8 mouse cellular contexts compared by ENCODE assay signal in the genomic region with DNA sequence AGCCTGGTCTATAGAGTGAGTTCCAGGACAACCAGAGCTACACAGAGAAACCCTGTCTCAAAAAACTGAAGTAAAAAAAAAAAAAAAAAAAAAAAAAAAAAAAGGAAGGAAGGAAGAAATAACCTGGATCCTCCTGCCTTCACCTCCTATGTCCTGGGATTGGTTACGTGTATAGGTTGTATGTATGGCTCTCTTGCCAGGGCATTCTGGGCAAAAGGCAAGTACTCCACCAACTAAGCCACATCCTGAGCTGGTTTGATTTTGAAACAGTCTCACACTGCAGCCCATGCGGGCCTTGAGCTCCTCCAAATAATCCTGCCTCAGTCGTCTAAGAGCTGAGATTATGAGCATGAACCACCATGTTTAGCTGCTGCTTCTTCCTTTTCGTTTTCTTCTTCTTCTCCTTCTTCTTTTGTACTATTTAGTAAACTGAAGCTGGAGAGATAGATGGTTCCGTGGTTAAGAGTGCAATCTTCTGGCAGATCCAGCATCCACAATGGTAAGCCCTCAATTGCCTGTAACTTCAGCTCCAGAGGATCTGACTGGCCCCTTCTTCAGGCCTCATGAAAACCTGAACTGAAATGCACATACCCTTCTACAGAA. TPM values are rescaled to one million over a fixed set of nuclear protein-coding genes. Genes with fewer than 3 reads are reported as not detected.
A peak's percentile ranks its signal among the peaks of the same experiment; 100 is the strongest.
DNase-seq lines count a peak whose midpoint lies in the region; ATAC-seq and TF ChIP-seq lines count a peak whose summit lies in the region.

No protein-coding gene starts in this region.

- H3K4me1 ChIP-seq in kidney, embryonic 16.5 days (ENCODE audit: insufficient read depth, low read length): peaks cover 31% of the 10 kb centered on the region
- H3K4me1 ChIP-seq in hindbrain, embryonic 16.5 days (ENCODE audit: control insufficient read depth, insufficient read depth, low read depth, low read length): peaks cover 25% of the 10 kb centered on the region

- H3K27me3 ChIP-seq in kidney, embryonic 16.5 days (ENCODE audit: insufficient read depth, low read length): peaks cover 3% of the 10 kb centered on the region; the same call in 1 of the 2 replicates
- no peaks in the 10 kb centered on the region for H3K27me3 ChIP-seq in hindbrain, embryonic 16.5 days (replicated peaks; ENCODE audit: control insufficient read depth, insufficient read depth, low read length)
- peaks cover 8% of the 10 kb centered on the region for H3K27me3 ChIP-seq in myocyte (ENCODE audit: control insufficient read depth, insufficient read depth, insufficient read length)

- H3K36me3 ChIP-seq in kidney, embryonic 16.5 days (ENCODE audit: insufficient read depth, low read length): peaks cover 16% of the 10 kb centered on the region
- peaks cover 5% of the 10 kb centered on the region; the same call in 1 of the 2 replicates for H3K36me3 ChIP-seq in hindbrain, embryonic 16.5 days (ENCODE audit: control insufficient read depth, insufficient read depth, low read length)
- peaks cover 15% of the 10 kb centered on the region for H3K36me3 ChIP-seq in myocyte (ENCODE audit: control insufficient read depth, insufficient read depth)

- TF ChIP-seq POLR2A in myocyte (IDR thresholded peaks at IDR 0.05; ENCODE audit: insufficient read length, low read depth): no peak

- DNase-seq in kidney, adult 8-10 months: no peak
- DNase-seq in adipocyte (ENCODE audit: low spot score): peak; percentile 24
- no peak for DNase-seq in kidney, adult 9 months
- DNase-seq in layer of hippocampus, postnatal 25 days (ENCODE audit: extremely low spot score in 1 of 2, low spot score in 1 of 2): no peak
- DNase-seq in spleen, adult 18-20 months: no peak

- peak overlapping the region; percentile 98; the same call in 1 of the 2 replicates for H3K27ac ChIP-seq in kidney, embryonic 16.5 days (ENCODE audit: low read length)
- no peak overlapping the region; the same call in 1 of the 2 replicates for H3K27ac ChIP-seq in hindbrain, embryonic 16.5 days (ENCODE audit: low read depth, low read length)

- H3K4me2 ChIP-seq in kidney, embryonic 16.5 days (replicated peaks; ENCODE audit: low read depth, low read length): peak overlapping the region; percentile 65
- H3K4me2 ChIP-seq in hindbrain, embryonic 16.5 days (ENCODE audit: low read length): peak overlapping the region; percentile 86
- peak overlapping the region; percentile 77 for H3K4me2 ChIP-seq in myocyte (ENCODE audit: low read depth)

- peak overlapping the region; percentile 96 for H3K9ac ChIP-seq in kidney, embryonic 16.5 days (replicated peaks; ENCODE audit: low read length)
- H3K9ac ChIP-seq in hindbrain, embryonic 16.5 days (ENCODE audit: low read depth, low read length): peak overlapping the region; percentile 96

- H3K4me3 ChIP-seq in kidney, embryonic 16.5 days (ENCODE audit: low read length): peak overlapping the region; percentile 91
- peak overlapping the region; percentile 95; the same call in 1 of the 2 replicates for H3K4me3 ChIP-seq in hindbrain, embryonic 16.5 days (ENCODE audit: low read length)
- H3K4me3 ChIP-seq in myocyte: peak overlapping the region; percentile 71

- no peaks in the 10 kb centered on the region for H3K9me3 ChIP-seq in kidney, embryonic 16.5 days (ENCODE audit: low read length)
- no peaks in the 10 kb centered on the region for H3K9me3 ChIP-seq in hindbrain, embryonic 16.5 days (ENCODE audit: control insufficient read depth, low read length)

- ATAC-seq in kidney, embryonic 16.5 days (ENCODE audit: low FRiP score, low TSS enrichment): no peak
- no peak for ATAC-seq in hindbrain, embryonic 16.5 days

- no peak overlapping the region for H3ac ChIP-seq in myocyte (ENCODE audit: control insufficient read depth, insufficient read length)

- H3K79me2 ChIP-seq in myocyte (ENCODE audit: control insufficient read depth, insufficient read depth): peaks cover 21% of the 10 kb centered on the region

- 70% methylated on average over 5 of the region's 5 CpGs for WGBS in kidney, embryonic 16.5 days
- WGBS in hindbrain, embryonic 16.5 days: 76% methylated on average over 5 of the region's 5 CpGs

TF ChIP-seq in myocyte, 11 proteins besides CTCF, POLR2A, EP300 and RAD21:
- TF ChIP-seq SRF (IDR thresholded peaks at IDR 0.05; ENCODE audit: control insufficient read depth, insufficient read length, low read depth) (no peak), E2F4 (IDR thresholded peaks at IDR 0.05; ENCODE audit: insufficient read depth) (no peak), REST (IDR thresholded peaks at IDR 0.05; ENCODE audit: insufficient read depth, insufficient read length) (no peak), POLR2AphosphoS2 (IDR thresholded peaks at IDR 0.05; ENCODE audit: insufficient read length, low read depth) (no peak), MYOG (IDR thresholded peaks at IDR 0.05; ENCODE audit: control insufficient read depth in 1 of 3, insufficient read depth in 1 of 3, insufficient read length in 2 of 3, low read depth in 2 of 3) (no peak), CEBPB (IDR thresholded peaks at IDR 0.05; ENCODE audit: insufficient read depth, poor library complexity, severe bottlenecking) (no peak), TCF3 (IDR thresholded peaks at IDR 0.05; ENCODE audit: insufficient read length, low read depth) (no peak), MYOD1 (IDR thresholded peaks at IDR 0.05; ENCODE audit: control insufficient read depth in 1 of 3, insufficient read length in 2 of 3, low read depth in 2 of 3) (no peak), TCF12 (IDR thresholded peaks at IDR 0.05; ENCODE audit: insufficient read depth, poor library complexity, severe bottlenecking) (no peak), MAX (IDR thresholded peaks at IDR 0.05; ENCODE audit: low read depth) (no peak), USF1 (IDR thresholded peaks at IDR 0.05; ENCODE audit: low read depth) (no peak)

RNA-seq across cellular contexts. Expression of gene Clk2, which starts 0.9 kb away (rescaled TPM):
- 29.1 and 30.6 TPM in 2 replicates for polyA plus RNA-seq in kidney, embryonic 16.5 days (2015; fragmentation: Nextera tagmentation; extraction: Ambion mirVana)
- 17.3 and 18.8 TPM in 2 replicates for polyA plus RNA-seq in hindbrain, embryonic 16.5 days (2015; fragmentation: Nextera tagmentation; extraction: Ambion mirVana)
- 22.2 TPM for polyA plus RNA-seq in myocyte (2012; fragmentation: generic; extraction: Trizol)
- total RNA-seq in layer of hippocampus, postnatal 25 days (2021): 10 to 100 TPM; 39.0 to 46.7 TPM

RNA-seq across cellular contexts. Expression of gene Hcn3, which starts 3.7 kb away (rescaled TPM):
- 1.8 and 2.0 TPM in 2 replicates for polyA plus RNA-seq in kidney, embryonic 16.5 days (2015; fragmentation: Nextera tagmentation; extraction: Ambion mirVana)
- 58.1 and 58.4 TPM in 2 replicates for polyA plus RNA-seq in hindbrain, embryonic 16.5 days (2015; fragmentation: Nextera tagmentation; extraction: Ambion mirVana)
- 0.10 TPM for polyA plus RNA-seq in myocyte (2012; fragmentation: generic; extraction: Trizol)
- total RNA-seq in layer of hippocampus, postnatal 25 days (2021): 10 to 100 TPM; 10.7 to 16.7 TPM

RNA-seq across cellular contexts. Expression of gene Scamp3, which starts 13.5 kb away (rescaled TPM):
- 140 TPM in 2 replicates for polyA plus RNA-seq in kidney, embryonic 16.5 days (2015; fragmentation: Nextera tagmentation; extraction: Ambion mirVana)
- polyA plus RNA-seq in hindbrain, embryonic 16.5 days (2015; fragmentation: Nextera tagmentation; extraction: Ambion mirVana): 166 and 172 TPM in 2 replicates
- polyA plus RNA-seq in myocyte (2012; fragmentation: generic; extraction: Trizol): 127 TPM
- 10 to 100 TPM; 67.8 to 73.3 TPM for total RNA-seq in layer of hippocampus, postnatal 25 days (2021)

RNA-seq across cellular contexts. Expression of gene Fam189b, which starts 19.2 kb away (rescaled TPM):
- polyA plus RNA-seq in kidney, embryonic 16.5 days (2015; fragmentation: Nextera tagmentation; extraction: Ambion mirVana): 43.6 and 51.2 TPM in 2 replicates
- 35.4 and 40.8 TPM in 2 replicates for polyA plus RNA-seq in hindbrain, embryonic 16.5 days (2015; fragmentation: Nextera tagmentation; extraction: Ambion mirVana)
- polyA plus RNA-seq in myocyte (2012; fragmentation: generic; extraction: Trizol): 15.0 TPM
- 10 to 100 TPM; 57.1 to 61.7 TPM for total RNA-seq in layer of hippocampus, postnatal 25 days (2021)

RNA-seq across cellular contexts. Expression of gene Pklr, which starts 27.8 kb away (rescaled TPM):
- polyA plus RNA-seq in kidney, embryonic 16.5 days (2015; fragmentation: Nextera tagmentation; extraction: Ambion mirVana): 4.7 and 5.0 TPM in 2 replicates
- polyA plus RNA-seq in hindbrain, embryonic 16.5 days (2015; fragmentation: Nextera tagmentation; extraction: Ambion mirVana): 0.10 and 0.11 TPM in 2 replicates
- not detected for polyA plus RNA-seq in myocyte (2012; fragmentation: generic; extraction: Trizol)
- not detected for total RNA-seq in layer of hippocampus, postnatal 25 days (2021)

Comparison
In these comparisons a context has a peak if more than half of its experiments do, and no peak if none do; other contexts are left out.
1. RNA of gene Hcn3, which starts 3.7 kb away (polyA plus RNA-seq): 58.1 to 58.4 TPM in hindbrain, embryonic 16.5 days; 1.8 to 2.0 TPM in kidney, embryonic 16.5 days and 0.10 TPM in myocyte (single experiment); every median in the first group is over 10 times any median in the second.
2. Peak in every context shown above with its lines, with median percentiles within 50 percentile points of each other: H3K4me2 ChIP-seq and H3K4me3 ChIP-seq.